Mouse (Mus musculus) T-helper 2 cell (primary cell): ENCODE measurements around the gene Mbnl2.

Source experiments
- in situ Hi-C: fragments of 300-600 bp; cut with MboI, MseI; formaldehyde crosslinking; loops from one replicate; pipeline ENCODE4 v1.15.1; 2025; ENCODE audit warnings: high pct_unique_total_duplicates

Mbnl2 gene

GRCm38 (mm10) chr14:120373026-120374024 is 97.9 kb downstream of the Mbnl2 start:
- in situ Hi-C loops: no loop called here

GRCm38 (mm10) chr14:120374786-120375185 is 99.3 kb downstream of the Mbnl2 start:
- in situ Hi-C loops: no loop called here

- in situ Hi-C loops: no loop called here
These were observed 101.7 kb downstream of the Mbnl2 start for GRCm38 (mm10) chr14:120377192-120377591.

GRCm38 (mm10) chr14:120378002-120378401 is 102.5 kb downstream of the Mbnl2 start:
- in situ Hi-C loops: no loop called here

- in situ Hi-C loops: no loop called here
These were observed 104.2 kb downstream of the Mbnl2 start for GRCm38 (mm10) chr14:120379716-120380115.

GRCm38 (mm10) chr14:120381378-120382134 is 106.1 kb downstream of the Mbnl2 start:
- in situ Hi-C loops: no loop called here

GRCm38 (mm10) chr14:120382179-120382578 is 106.7 kb downstream of the Mbnl2 start:
- in situ Hi-C loops: no loop called here

- in situ Hi-C loops: no loop called here
These were observed 107.8 kb downstream of the Mbnl2 start for GRCm38 (mm10) chr14:120383186-120383851.

- in situ Hi-C loops: no loop called here
These were observed 109.1 kb downstream of the Mbnl2 start for GRCm38 (mm10) chr14:120384615-120385014.

GRCm38 (mm10) chr14:120387293-120387692 is 111.8 kb downstream of the Mbnl2 start:
- in situ Hi-C loops: no loop called here

GRCm38 (mm10) chr14:120388818-120389691 is 113.6 kb downstream of the Mbnl2 start:
- in situ Hi-C loops: no loop called here

- in situ Hi-C loops: loop anchor here (10.0 kb wide), 1 partner anchor 256 kb away; no protein-coding TSS in a partner anchor
These were observed 114.9 kb downstream of the Mbnl2 start for GRCm38 (mm10) chr14:120390231-120390944.

- in situ Hi-C loops: loop anchor here (10.0 kb wide), 1 partner anchor 257 kb away; no protein-coding TSS in a partner anchor
These were observed 116.2 kb downstream of the Mbnl2 start for GRCm38 (mm10) chr14:120391701-120392100.

GRCm38 (mm10) chr14:120392441-120392840 is 117.0 kb downstream of the Mbnl2 start:
- in situ Hi-C loops: loop anchor here (10.0 kb wide), 1 partner anchor 258 kb away; no protein-coding TSS in a partner anchor

GRCm38 (mm10) chr14:120393441-120393840 is 118.0 kb downstream of the Mbnl2 start:
- in situ Hi-C loops: loop anchor here (10.0 kb wide), 1 partner anchor 259 kb away; no protein-coding TSS in a partner anchor

- in situ Hi-C loops: loop anchor here (10.0 kb wide), 1 partner anchor 259 kb away; no protein-coding TSS in a partner anchor
These were observed 118.7 kb downstream of the Mbnl2 start for GRCm38 (mm10) chr14:120394216-120394615.

GRCm38 (mm10) chr14:120394827-120395226 is 119.4 kb downstream of the Mbnl2 start:
- in situ Hi-C loops: loop anchor here (10.0 kb wide), 1 partner anchor 260 kb away; no protein-coding TSS in a partner anchor

- in situ Hi-C loops: loop anchor here (10.0 kb wide), 1 partner anchor 261 kb away; no protein-coding TSS in a partner anchor
These were observed 120.0 kb downstream of the Mbnl2 start for GRCm38 (mm10) chr14:120395501-120395900.

GRCm38 (mm10) chr14:120397871-120398647 is 122.6 kb downstream of the Mbnl2 start:
- in situ Hi-C loops: loop anchor here (10.0 kb wide), 1 partner anchor 263 kb away; no protein-coding TSS in a partner anchor
